Mouse (Mus musculus): ENCODE data around the gene 2310003L06Rik. TPM values are rescaled to one million over a fixed set of nuclear protein-coding genes. Genes with fewer than 3 reads are reported as not detected.

Gene 2310003L06Rik
- not detected for total RNA-seq (2021)

- no peak for DNase-seq
Measured at GRCm38 (mm10) chr5:87969201-87969600, at the start of gene 2310003L06Rik, which contains the start of gene Gm28434. Gene 2310003L06Rik, plus strand, starts transcription at chr5:87969459. Gene Gm28434, plus strand, starts transcription at chr5:87969517.

DNA sequence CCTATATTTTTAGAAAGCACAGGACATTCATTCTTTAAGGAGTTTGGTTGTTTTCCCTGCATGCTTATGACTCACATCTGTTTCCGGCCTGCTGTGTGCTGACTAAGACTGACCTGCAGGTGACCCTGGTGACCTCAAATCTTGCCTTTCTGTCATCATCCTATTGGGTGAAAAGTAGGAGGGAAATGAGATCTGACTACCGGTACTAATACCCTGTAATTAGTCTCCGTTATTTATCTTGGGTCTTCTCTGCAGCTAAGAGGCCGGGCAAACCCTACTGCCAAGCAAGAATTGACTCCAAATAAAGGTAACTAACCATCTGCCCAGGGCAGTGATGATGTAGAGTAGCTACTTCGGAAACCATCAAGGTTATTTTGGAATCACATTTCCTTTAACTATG is 43.9 kb upstream of the 2310003L06Rik start, which contains the start of gene Csn3:
TSS of gene Csn3 (plus strand) at position 208 of the 400 bp plus-strand sequence.
- DNase-seq = no peak

DNA sequence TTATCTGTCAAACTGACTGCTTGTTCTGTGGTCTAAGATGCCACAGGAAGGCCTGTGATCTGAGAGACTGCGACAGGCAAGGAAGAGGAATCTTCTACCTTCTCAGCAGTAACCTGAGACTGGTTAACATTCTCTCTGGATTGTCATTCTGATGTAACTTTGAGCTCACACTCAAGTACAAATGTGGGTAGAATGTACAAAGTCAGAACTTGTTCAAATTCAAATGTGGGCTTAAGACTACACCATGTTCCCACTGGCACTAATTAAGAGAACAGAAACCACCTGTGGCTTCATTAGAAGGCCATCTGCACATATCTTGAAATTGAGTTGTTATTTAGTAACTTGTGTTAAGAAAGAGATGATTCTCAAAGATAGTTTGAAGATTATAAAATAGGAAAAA is 37.7 kb upstream of the 2310003L06Rik start:
- no peak for DNase-seq

- no peak for DNase-seq
Measured at GRCm38 (mm10) chr5:87940752-87941151, 28.5 kb upstream of the 2310003L06Rik start.

DNA sequence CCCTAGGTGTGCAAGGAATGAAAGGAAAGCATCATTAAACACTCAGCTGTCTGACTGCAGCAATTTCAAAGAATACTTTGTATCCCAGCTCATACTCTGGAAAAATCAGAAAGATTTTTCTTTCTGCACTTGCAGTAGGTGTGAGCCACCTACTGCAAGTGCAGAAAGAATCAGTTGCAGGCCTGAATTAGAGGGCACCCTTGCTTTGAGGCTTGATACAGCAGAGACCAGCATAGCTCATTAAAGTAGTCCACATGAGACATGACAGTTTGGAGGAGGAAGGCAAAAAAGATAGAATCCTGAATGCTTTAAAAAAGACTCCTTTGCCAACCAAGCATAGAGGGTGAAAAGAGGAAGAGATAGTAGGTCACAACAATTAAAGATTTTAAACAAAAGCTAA is 26.7 kb upstream of the 2310003L06Rik start:
- no peak for DNase-seq

GRCm38 (mm10) chr5:87951836-87952235 is 17.4 kb upstream of the 2310003L06Rik start:
- DNase-seq = no peak

GRCm38 (mm10) chr5:87979139-87979538 is 9.9 kb downstream of the 2310003L06Rik start, which contains the start of gene Cabs1:
Gene Cabs1, plus strand, starts transcription at chr5:87979439.
- DNase-seq = no peak

DNA sequence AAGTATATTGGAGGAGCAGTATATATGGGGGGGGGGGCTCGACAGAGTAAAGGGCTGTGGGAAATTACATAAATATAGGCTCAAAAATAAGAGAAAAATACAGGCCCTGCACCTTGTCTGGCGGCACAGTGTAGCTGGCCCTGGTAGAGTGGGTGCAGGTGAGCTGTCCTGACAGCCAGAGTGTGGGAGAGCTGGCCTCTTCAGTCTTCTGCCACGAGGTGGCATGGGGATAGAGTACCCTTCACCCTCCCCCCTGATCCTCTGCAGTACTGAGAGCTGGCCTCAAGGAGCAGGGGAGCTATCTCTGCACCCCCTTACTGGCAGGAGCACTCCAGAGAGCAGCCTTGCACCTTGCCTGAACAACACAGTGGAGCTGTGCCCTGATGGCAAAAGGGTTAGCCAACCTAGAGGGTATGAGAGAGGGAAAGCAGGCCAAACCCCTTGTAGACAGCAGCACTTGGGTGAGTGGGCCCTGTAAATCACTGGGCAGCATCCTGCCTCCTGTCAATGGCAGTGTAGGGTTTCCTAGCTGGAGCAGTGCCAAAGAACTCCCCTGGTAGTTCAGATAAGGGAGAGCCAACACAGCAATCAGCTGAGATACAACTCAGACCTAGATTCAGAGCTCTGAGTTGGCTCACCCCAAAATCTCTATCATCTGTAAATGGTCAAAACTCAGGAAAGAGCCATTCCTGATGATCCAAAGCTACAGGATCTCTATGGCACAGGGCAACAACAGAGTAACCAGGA is 13.4 kb downstream of the 2310003L06Rik start:
- no peak for DNase-seq

GRCm38 (mm10) chr5:88002249-88002648 is 33.0 kb downstream of the 2310003L06Rik start, which contains the start of gene Smr3a:
Gene Smr3a, plus strand, starts transcription at chr5:88002549.
- DNase-seq = no peak

- DNase-seq = no peak
Measured at GRCm38 (mm10) chr5:88005241-88005640, 36.0 kb downstream of the 2310003L06Rik start.

Other genes starting within 250 kb of the 2310003L06Rik start
- not detected for gene Csn1s2a, start 194.9 kb upstream of the 2310003L06Rik start, total RNA-seq (2021)
- not detected for gene Csn1s2b, start 161.4 kb upstream of the 2310003L06Rik start, total RNA-seq (2021)
- not detected for gene Prr27, start 143.8 kb upstream of the 2310003L06Rik start, total RNA-seq (2021)
- not detected for gene Odam, start 84.4 kb upstream of the 2310003L06Rik start, total RNA-seq (2021)
- not detected for gene Csn3, start 43.9 kb upstream of the 2310003L06Rik start, total RNA-seq (2021)
- gene Gm28434, start 58 bp downstream of the 2310003L06Rik start, total RNA-seq (2021) = not detected
- gene Cabs1, start 10.0 kb downstream of the 2310003L06Rik start, total RNA-seq (2021) = not detected
- not detected for gene Smr3a, start 33.1 kb downstream of the 2310003L06Rik start, total RNA-seq (2021)
- not detected for gene Smr2, start 117.1 kb downstream of the 2310003L06Rik start, total RNA-seq (2021)
- not detected for gene Gm11116, start 142.1 kb downstream of the 2310003L06Rik start, total RNA-seq (2021)
- not detected for gene Gm11115, start 184.6 kb downstream of the 2310003L06Rik start, total RNA-seq (2021)

Measured in layer of hippocampus, postnatal 36 days (tissue).